Mouse (Mus musculus) monocyte, adult 5-6 weeks (primary cell): Measurements from ENCODE around the gene Amelx. TPM values are rescaled to one million over a fixed set of nuclear protein-coding genes. Genes with fewer than 3 reads are reported as not detected.

Experiments used
- ATAC-seq: fragments of 153-309, 156-312 bp; replicated peaks from 2 replicates; pipeline ENCODE4 v1.8.0; 2017; ENCODE audit warnings: mild to moderate bottlenecking; ENCODE audit not compliant: low TSS enrichment, insufficient number of reproducible peaks, severe bottlenecking, poor library complexity, low FRiP score
- total RNA-seq: library from RNA; stranded (forward); fragments of 200-1000, 200-491, 200-594 nt; gene quantifications from 3 replicates; pipeline ENCODE4 v1.2.3, GENCODE M21; 2017

Amelx gene
- not detected in 3 replicates for total RNA-seq

GRCm38 (mm10) chrX:169187100-169187499 is at the start of gene Amelx:
Gene Amelx, minus strand, starts transcription at chrX:169187200.
- ATAC-seq, result no peak

- ATAC-seq, result no peak
These were observed 35.5 kb upstream of the Amelx start for GRCm38 (mm10) chrX:169222357-169223062.

GRCm38 (mm10) chrX:169220064-169220463 is 33.1 kb upstream of the Amelx start:
- ATAC-seq, result no peak

GRCm38 (mm10) chrX:169210019-169210418 is 23.0 kb upstream of the Amelx start:
- ATAC-seq, result no peak

GRCm38 (mm10) chrX:169178634-169179033 is 8.4 kb downstream of the Amelx start:
- no peak for ATAC-seq

GRCm38 (mm10) chrX:169173796-169174195 is 13.2 kb downstream of the Amelx start:
- ATAC-seq, result no peak

GRCm38 (mm10) chrX:169170981-169171380 is 16.0 kb downstream of the Amelx start:
- ATAC-seq, result no peak

- ATAC-seq, result no peak
These were observed 28.6 kb downstream of the Amelx start for GRCm38 (mm10) chrX:169158385-169158784.

- no peak for ATAC-seq
These were observed 33.2 kb downstream of the Amelx start for GRCm38 (mm10) chrX:169153805-169154204.

- ATAC-seq, result no peak
These were observed 46.5 kb downstream of the Amelx start for GRCm38 (mm10) chrX:169140467-169140866.

- ATAC-seq, result no peak
These were observed 47.2 kb downstream of the Amelx start for GRCm38 (mm10) chrX:169139758-169140157.

Other genes with a start within 250 kb of the Amelx start
- gene Hccs, start 133.2 kb upstream of the Amelx start, total RNA-seq, result 25.4 to 34.0 TPM (median 32.1 TPM) in 3 replicates